Mouse (Mus musculus): Measurements from ENCODE around the gene Il27ra. TPM values are rescaled to one million over a fixed set of nuclear protein-coding genes. Genes with fewer than 3 reads are reported as not detected.

Il27ra gene
- polyA plus RNA-seq, 2 experiments = 0.32 to 0.70 TPM

DNA sequence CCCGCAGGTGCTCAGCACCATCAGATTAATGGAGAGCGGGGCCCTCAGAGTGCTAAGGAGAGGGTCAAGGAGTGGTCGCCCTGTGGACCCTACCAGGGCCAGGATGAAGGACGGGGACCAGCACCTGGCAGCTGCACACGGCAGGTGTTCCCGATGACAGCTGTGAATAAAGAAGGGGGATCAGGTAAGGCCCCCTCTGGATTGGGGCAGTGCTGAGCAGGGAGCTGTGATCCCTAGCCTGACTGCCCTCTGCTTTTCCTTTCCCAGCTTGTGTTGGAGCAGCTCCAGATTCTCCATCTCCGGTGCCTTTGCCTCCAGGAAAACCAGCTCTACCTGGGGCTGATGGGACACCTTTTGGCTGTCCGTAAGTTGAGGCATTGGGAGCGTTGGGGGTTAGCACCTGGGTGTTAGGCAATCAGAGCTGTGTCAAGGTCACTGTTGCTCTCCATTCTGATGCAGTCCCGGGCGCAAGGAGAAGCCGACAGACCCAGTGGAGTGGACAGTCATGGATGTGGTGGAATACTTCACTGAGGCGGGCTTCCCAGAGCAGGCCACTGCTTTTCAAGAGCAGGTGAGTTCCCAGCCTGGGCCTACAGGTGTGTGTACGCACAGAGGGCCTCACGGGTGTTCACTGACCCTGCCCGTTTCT lies 43.2 kb downstream of the Il27ra start:
- H3K9me3 ChIP-seq (ENCODE audit: control insufficient read depth, low read length) = no peaks in the 10 kb centered on the region
- peak overlapping the region; percentile 99 for H3K4me2 ChIP-seq (ENCODE audit: low read depth)
- DNase-seq (ENCODE audit: low read depth in 3 of 3, low spot score in 3 of 3) (no peak), ATAC-seq (ENCODE audit: insufficient read depth) (no peak)
- H3K27ac ChIP-seq = no peak overlapping the region
- peak overlapping the region; percentile 89 for H3K9ac ChIP-seq (replicated peaks)
- TF ChIP-seq EP300 (IDR thresholded peaks at IDR 0.05; ENCODE audit: low read depth) = no peak
- no peak for TF ChIP-seq CTCF (IDR thresholded peaks at IDR 0.05; ENCODE audit: low read depth)
- peaks cover 25% of the 10 kb centered on the region for H3K36me3 ChIP-seq (replicated peaks; ENCODE audit: control insufficient read depth, insufficient read depth, low read depth)
- H3K4me3 ChIP-seq (ENCODE audit: insufficient read depth in 1 of 2, low read depth in 2 of 2, low read length in 2 of 2) = peak overlapping the region; percentile 89 to 91
- H3K4me1 ChIP-seq (replicated peaks; ENCODE audit: control insufficient read depth in 2 of 2, insufficient read depth in 2 of 2, low read length in 1 of 2) = peaks cover 5 to 9% of the 10 kb centered on the region in 2 experiments
- no peaks in the 10 kb centered on the region for H3K27me3 ChIP-seq (ENCODE audit: control insufficient read depth, insufficient read depth, low read length)
- WGBS (ENCODE audit: insufficient replicate concordance) = 69% methylated on average over 16 of the region's 16 CpGs

DNA sequence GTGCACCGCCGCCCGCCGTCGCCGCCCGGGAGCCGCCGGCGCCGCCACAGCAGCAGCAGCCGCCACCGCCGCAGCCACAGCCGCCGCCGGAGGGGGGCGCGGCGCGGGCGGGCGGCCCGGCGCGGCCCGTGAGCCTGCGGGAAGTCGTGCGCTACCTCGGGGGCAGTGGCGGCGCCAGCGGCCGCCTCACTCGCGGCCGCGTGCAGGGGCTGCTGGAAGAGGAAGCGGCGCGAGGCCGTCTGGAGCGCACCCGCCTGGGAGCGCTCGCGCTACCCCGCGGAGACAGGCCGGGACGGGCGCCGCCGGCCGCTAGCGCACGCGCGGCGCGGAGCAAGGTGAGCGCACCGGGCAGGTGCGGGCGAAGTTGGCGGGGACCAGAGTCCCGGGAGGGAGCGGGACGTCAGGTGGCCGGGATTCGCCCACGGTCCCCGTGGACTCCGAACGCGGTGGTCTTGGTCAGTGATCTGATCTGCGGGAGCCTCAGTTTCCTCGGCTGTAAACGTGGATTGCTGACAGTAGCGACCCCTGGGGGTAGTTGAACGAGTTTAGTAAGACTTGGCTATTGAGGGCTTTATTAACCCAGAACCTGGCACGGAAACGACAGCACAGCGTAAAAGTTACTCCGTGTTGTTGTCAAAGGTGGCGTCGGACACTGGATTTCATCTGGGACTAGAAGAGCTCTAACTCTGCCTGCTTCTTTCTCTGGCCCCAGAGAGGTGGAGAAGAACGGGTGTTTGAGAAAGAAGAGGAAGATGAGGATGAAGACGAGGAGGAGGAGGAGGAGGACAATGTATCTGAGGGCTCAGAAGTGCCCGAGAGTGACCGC lies 43.9 kb downstream of the Il27ra start:
- H3K9ac ChIP-seq (replicated peaks) = peak overlapping the region; percentile 89
- H3K4me3 ChIP-seq (ENCODE audit: insufficient read depth in 1 of 2, low read depth in 2 of 2, low read length in 2 of 2) = peak overlapping the region; percentile 89 to 91
- ATAC-seq (ENCODE audit: insufficient read depth) = no peak
- H3K27ac ChIP-seq = peak overlapping the region; percentile 48
- H3K4me1 ChIP-seq (replicated peaks; ENCODE audit: control insufficient read depth in 2 of 2, insufficient read depth in 2 of 2, low read length in 1 of 2) = peaks cover 4 to 15% of the 10 kb centered on the region in 2 experiments; a peak in 3 of 4 replicates
- WGBS (ENCODE audit: insufficient replicate concordance) = 2% methylated on average over 87 of the region's 92 CpGs
- peaks cover 25% of the 10 kb centered on the region for H3K36me3 ChIP-seq (replicated peaks; ENCODE audit: control insufficient read depth, insufficient read depth, low read depth)
- no peak for DNase-seq (ENCODE audit: low read depth in 3 of 3, low spot score in 3 of 3)
- no peaks in the 10 kb centered on the region for H3K9me3 ChIP-seq (ENCODE audit: control insufficient read depth, low read length)
- H3K4me2 ChIP-seq (ENCODE audit: low read depth) = peak overlapping the region; percentile 99
- no peaks in the 10 kb centered on the region for H3K27me3 ChIP-seq (ENCODE audit: control insufficient read depth, insufficient read depth, low read length)
- peak; percentile 69 for TF ChIP-seq CTCF (IDR thresholded peaks at IDR 0.05; ENCODE audit: low read depth)
- TF ChIP-seq EP300 (IDR thresholded peaks at IDR 0.05; ENCODE audit: low read depth) = no peak

DNA sequence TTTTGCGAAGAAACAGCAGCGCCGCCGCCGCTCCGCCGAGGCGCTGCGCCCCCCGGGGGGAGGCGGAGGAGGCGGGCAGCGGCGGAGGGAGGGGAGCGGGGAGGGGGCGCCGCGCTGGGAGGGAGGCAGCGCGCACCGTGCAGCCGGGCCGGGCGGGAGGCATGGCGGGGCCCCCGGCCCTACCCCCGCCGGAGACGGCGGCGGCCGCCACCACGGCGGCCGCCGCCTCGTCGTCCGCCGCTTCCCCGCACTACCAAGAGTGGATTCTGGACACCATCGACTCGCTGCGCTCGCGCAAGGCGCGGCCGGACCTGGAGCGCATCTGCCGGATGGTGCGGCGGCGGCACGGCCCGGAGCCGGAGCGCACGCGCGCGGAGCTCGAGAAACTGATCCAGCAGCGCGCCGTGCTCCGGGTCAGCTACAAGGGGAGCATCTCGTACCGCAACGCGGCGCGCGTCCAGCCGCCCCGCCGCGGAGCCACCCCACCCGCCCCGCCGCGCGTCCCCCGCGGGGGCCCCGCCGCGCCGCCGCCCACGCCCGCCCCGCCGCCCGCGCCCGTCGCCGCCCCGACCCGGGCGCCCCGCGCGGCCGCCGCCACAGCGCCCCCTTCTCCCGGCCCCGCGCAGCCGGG lies 44.8 kb downstream of the Il27ra start, which contains the start of gene Samd1:
Gene Samd1, plus strand, starts transcription at position 162 of the 631 bp plus-strand sequence.
- WGBS (ENCODE audit: insufficient replicate concordance) = under 1% methylated on average over 74 of the region's 112 CpGs
- peak within 1 kb of the TSS; percentile 91 for H3K9ac ChIP-seq (replicated peaks)
- peak within 1 kb of the TSS; percentile 89 to 91 for H3K4me3 ChIP-seq (ENCODE audit: insufficient read depth in 1 of 2, low read depth in 2 of 2, low read length in 2 of 2)
- H3K36me3 ChIP-seq (replicated peaks; ENCODE audit: control insufficient read depth, insufficient read depth, low read depth) = peaks cover 25% of the 10 kb centered on the region
- DNase-seq (ENCODE audit: low read depth in 3 of 3, low spot score in 3 of 3) (no peak), ATAC-seq (ENCODE audit: insufficient read depth) (no peak)
- H3K27me3 ChIP-seq (ENCODE audit: control insufficient read depth, insufficient read depth, low read length) = no peaks in the 10 kb centered on the region
- peaks cover 9 to 17% of the 10 kb centered on the region in 2 experiments for H3K4me1 ChIP-seq (replicated peaks; ENCODE audit: control insufficient read depth in 2 of 2, insufficient read depth in 2 of 2, low read length in 1 of 2)
- H3K4me2 ChIP-seq (ENCODE audit: low read depth) = peak within 1 kb of the TSS; percentile 99
- no peak for TF ChIP-seq CTCF (IDR thresholded peaks at IDR 0.05; ENCODE audit: low read depth)
- no peak for TF ChIP-seq EP300 (IDR thresholded peaks at IDR 0.05; ENCODE audit: low read depth)
- H3K27ac ChIP-seq = peak within 1 kb of the TSS; percentile 75
- H3K9me3 ChIP-seq (ENCODE audit: control insufficient read depth, low read length) = no peaks in the 10 kb centered on the region

GRCm38 (mm10) chr8:83996567-83997505 lies 45.6 kb downstream of the Il27ra start:
- no peaks in the 10 kb centered on the region for H3K27me3 ChIP-seq (ENCODE audit: control insufficient read depth, insufficient read depth, low read length)
- H3K27ac ChIP-seq = peak overlapping the region; percentile 75
- peak overlapping the region; percentile 91 for H3K9ac ChIP-seq (replicated peaks)
- TF ChIP-seq CTCF (IDR thresholded peaks at IDR 0.05; ENCODE audit: low read depth) (no peak), EP300 (IDR thresholded peaks at IDR 0.05; ENCODE audit: low read depth) (peak; percentile 16; the same call in 1 of the 2 replicates)
- peaks cover 25% of the 10 kb centered on the region for H3K36me3 ChIP-seq (replicated peaks; ENCODE audit: control insufficient read depth, insufficient read depth, low read depth)
- DNase-seq (ENCODE audit: low read depth in 3 of 3, low spot score in 3 of 3) (peak; percentile 76 to 79 (median 78)), ATAC-seq (ENCODE audit: insufficient read depth) (peak; percentile 87)
- H3K4me1 ChIP-seq (replicated peaks; ENCODE audit: control insufficient read depth in 2 of 2, insufficient read depth in 2 of 2, low read length in 1 of 2) = peaks cover 17 to 25% of the 10 kb centered on the region in 2 experiments
- 1% methylated on average over 73 of the region's 103 CpGs for WGBS (ENCODE audit: insufficient replicate concordance)
- peak overlapping the region; percentile 99 for H3K4me2 ChIP-seq (ENCODE audit: low read depth)
- H3K4me3 ChIP-seq (ENCODE audit: insufficient read depth in 1 of 2, low read depth in 2 of 2, low read length in 2 of 2) = peak overlapping the region; percentile 85 to 89
- H3K9me3 ChIP-seq (ENCODE audit: control insufficient read depth, low read length) = no peaks in the 10 kb centered on the region

All from liver, embryonic 14.5 days (tissue).